Mouse (Mus musculus): Measurements from ENCODE around the gene 1300017J02Rik. TPM values are rescaled to one million over a fixed set of nuclear protein-coding genes. Genes with fewer than 3 reads are reported as not detected.
"Not testable (repeated sequence)": the region's sequence is repeated elsewhere in the genome, so short reads cannot be mapped to it uniquely, and the experiment has no call there.

Gene 1300017J02Rik
- 0.67 and 0.71 TPM in 2 replicates for polyA plus RNA-seq (2014; fragmentation: Nextera tagmentation; extraction: Ambion mirVana)

DNA sequence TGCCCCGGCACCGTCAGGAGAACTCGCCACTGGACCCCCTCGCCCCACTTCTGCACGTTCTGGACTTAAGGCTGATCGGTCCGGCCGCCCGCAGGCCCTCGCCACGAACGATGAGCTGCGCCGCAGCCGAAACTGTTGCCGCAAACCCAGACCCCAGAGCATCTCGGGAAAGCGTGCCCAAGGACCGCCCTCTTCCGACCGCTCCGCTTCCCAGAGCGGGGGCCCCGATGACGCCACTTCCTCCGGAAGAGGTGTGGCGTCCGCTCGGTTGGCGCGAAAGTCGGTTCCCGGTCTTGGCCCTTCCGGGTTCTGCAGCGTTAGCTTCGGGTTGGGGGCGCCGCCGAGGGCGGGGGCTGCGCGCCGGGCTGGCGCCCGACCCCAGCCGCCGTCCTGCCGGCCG lies at the start of gene 1300017J02Rik, which contains the start of gene Topbp1:
Gene 1300017J02Rik, minus strand, starts transcription at position 156 of the 400 bp plus-strand sequence.
Gene Topbp1, plus strand, starts transcription at position 289 of the 400 bp plus-strand sequence.
- 1% methylated on average over 34 of the region's 49 CpGs for WGBS
- Histone ChIP-seq H3K36me3 (ENCODE audit: control insufficient read depth, insufficient read depth, low read length) (peaks cover 31% of the 10 kb centered on the region), H3K4me3 (ENCODE audit: low read depth, low read length) (peak within 1 kb of the TSS; percentile 98), H3K27ac (replicated peaks; ENCODE audit: low read depth, low read length) (peak within 1 kb of the TSS; percentile 91), H3K4me2 (ENCODE audit: low read depth, low read length) (peak within 1 kb of the TSS; percentile 79), H3K9me3 (ENCODE audit: control insufficient read depth, low read length) (no peaks in the 10 kb centered on the region), H3K27me3 (replicated peaks; ENCODE audit: control insufficient read depth, insufficient read depth, low read length) (no peaks in the 10 kb centered on the region), H3K9ac (ENCODE audit: low read depth, low read length) (peak within 1 kb of the TSS; percentile 95), H3K4me1 (ENCODE audit: control insufficient read depth, insufficient read depth, low read length) (peaks cover 4% of the 10 kb centered on the region; the same call in 1 of the 2 replicates)
- DNase-seq (ENCODE audit: low spot score) = peak; percentile 98
- ATAC-seq (ENCODE audit: low read depth) = peak; percentile 97

- not testable (repeated sequence) for H3K27me3 ChIP-seq (replicated peaks; ENCODE audit: control insufficient read depth, insufficient read depth, low read length); H3K9me3 ChIP-seq (ENCODE audit: control insufficient read depth, low read length); DNase-seq (ENCODE audit: low spot score); ATAC-seq (ENCODE audit: low read depth); H3K4me3 ChIP-seq (ENCODE audit: low read depth, low read length); H3K4me1 ChIP-seq (ENCODE audit: control insufficient read depth, insufficient read depth, low read length); H3K27ac ChIP-seq (replicated peaks; ENCODE audit: low read depth, low read length); H3K4me2 ChIP-seq (ENCODE audit: low read depth, low read length); H3K9ac ChIP-seq (ENCODE audit: low read depth, low read length)
- 78% methylated on average over 5 of the region's 7 CpGs for WGBS
- peaks cover 65% of the 10 kb centered on the region for H3K36me3 ChIP-seq (ENCODE audit: control insufficient read depth, insufficient read depth, low read length)
Observed at GRCm38 (mm10) chr9:103353500-103354260, 48.8 kb upstream of the 1300017J02Rik start.

DNA sequence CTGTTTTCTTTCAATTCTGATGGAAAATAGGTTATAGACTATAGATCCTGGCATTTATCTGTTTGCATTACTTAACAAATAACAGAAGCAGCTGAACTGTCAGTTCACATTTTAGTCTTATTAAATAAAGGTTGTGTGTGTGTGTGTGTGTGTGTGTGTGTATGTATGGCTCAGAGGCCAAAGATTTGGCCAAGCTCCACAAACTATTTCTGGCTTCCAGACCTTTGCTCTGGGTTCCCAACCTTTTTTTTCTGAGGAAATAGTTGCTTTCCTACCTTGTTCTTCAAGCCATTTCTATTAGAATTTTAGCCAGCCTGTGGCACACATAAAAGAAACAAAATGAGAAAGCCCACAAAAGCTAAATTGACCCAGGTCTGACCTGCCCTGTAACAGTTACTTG lies 43.9 kb upstream of the 1300017J02Rik start:
- Histone ChIP-seq H3K36me3 (ENCODE audit: control insufficient read depth, insufficient read depth, low read length) (peaks cover 86% of the 10 kb centered on the region), H3K27ac (replicated peaks; ENCODE audit: low read depth, low read length) (no peak overlapping the region), H3K9ac (ENCODE audit: low read depth, low read length) (no peak overlapping the region), H3K4me3 (ENCODE audit: low read depth, low read length) (no peak overlapping the region), H3K27me3 (replicated peaks; ENCODE audit: control insufficient read depth, insufficient read depth, low read length) (no peaks in the 10 kb centered on the region), H3K9me3 (ENCODE audit: control insufficient read depth, low read length) (no peaks in the 10 kb centered on the region), H3K4me2 (ENCODE audit: low read depth, low read length) (no peak overlapping the region), H3K4me1 (ENCODE audit: control insufficient read depth, insufficient read depth, low read length) (no peaks in the 10 kb centered on the region)
- no peak for DNase-seq (ENCODE audit: low spot score)
- no peak for ATAC-seq (ENCODE audit: low read depth)

GRCm38 (mm10) chr9:103347996-103348490 lies 43.2 kb upstream of the 1300017J02Rik start:
- peaks cover 94% of the 10 kb centered on the region for H3K36me3 ChIP-seq (ENCODE audit: control insufficient read depth, insufficient read depth, low read length)
- 85% methylated on average over 1 of the region's 1 CpGs for WGBS

DNA sequence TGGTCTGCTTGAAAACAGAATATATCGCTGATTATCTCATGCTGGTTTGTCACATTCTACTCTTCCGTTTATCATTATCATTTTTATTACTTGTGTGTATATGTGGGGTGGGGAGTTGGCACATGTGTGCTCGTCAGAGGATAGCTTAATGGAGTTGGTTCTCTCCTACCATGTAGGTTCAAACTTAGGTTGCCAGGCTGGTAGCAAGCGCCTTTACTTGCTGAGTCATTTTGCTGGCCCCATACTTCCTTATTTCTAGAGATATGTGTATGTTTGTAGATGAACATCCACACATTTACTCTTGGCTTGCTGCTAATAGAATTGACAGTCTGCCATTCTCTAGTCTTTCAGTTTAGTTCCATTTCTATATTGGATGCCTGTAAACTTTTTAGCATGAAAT lies 42.2 kb upstream of the 1300017J02Rik start:
- H3K27me3 ChIP-seq (replicated peaks; ENCODE audit: control insufficient read depth, insufficient read depth, low read length) = no peaks in the 10 kb centered on the region
- no peak overlapping the region for H3K4me2 ChIP-seq (ENCODE audit: low read depth, low read length)
- no peak overlapping the region for H3K27ac ChIP-seq (replicated peaks; ENCODE audit: low read depth, low read length)
- DNase-seq (ENCODE audit: low spot score) (no peak), ATAC-seq (ENCODE audit: low read depth) (no peak)
- H3K9ac ChIP-seq (ENCODE audit: low read depth, low read length) = no peak overlapping the region
- no peaks in the 10 kb centered on the region for H3K9me3 ChIP-seq (ENCODE audit: control insufficient read depth, low read length)
- WGBS = 89% methylated on average over 4 of the region's 4 CpGs
- no peak overlapping the region for H3K4me3 ChIP-seq (ENCODE audit: low read depth, low read length)
- H3K36me3 ChIP-seq (ENCODE audit: control insufficient read depth, insufficient read depth, low read length) = peaks cover 95% of the 10 kb centered on the region
- no peaks in the 10 kb centered on the region for H3K4me1 ChIP-seq (ENCODE audit: control insufficient read depth, insufficient read depth, low read length)

More at GRCm38 (mm10) chr9:103347996-103348490, 43.2 kb upstream of the 1300017J02Rik start:
- no peak for ATAC-seq (ENCODE audit: low read depth)
- Histone ChIP-seq H3K4me3 (ENCODE audit: low read depth, low read length) (no peak overlapping the region), H3K9me3 (ENCODE audit: control insufficient read depth, low read length) (no peaks in the 10 kb centered on the region), H3K9ac (ENCODE audit: low read depth, low read length) (no peak overlapping the region), H3K27ac (replicated peaks; ENCODE audit: low read depth, low read length) (no peak overlapping the region), H3K27me3 (replicated peaks; ENCODE audit: control insufficient read depth, insufficient read depth, low read length) (no peaks in the 10 kb centered on the region), H3K4me1 (ENCODE audit: control insufficient read depth, insufficient read depth, low read length) (no peaks in the 10 kb centered on the region), H3K4me2 (ENCODE audit: low read depth, low read length) (no peak overlapping the region)
- DNase-seq (ENCODE audit: low spot score) = no peak

- ATAC-seq (ENCODE audit: low read depth) (no peak), DNase-seq (ENCODE audit: low spot score) (no peak)
- H3K36me3 ChIP-seq (ENCODE audit: control insufficient read depth, insufficient read depth, low read length) = peaks cover 94% of the 10 kb centered on the region
Observed at GRCm38 (mm10) chr9:103336912-103337311, 32.0 kb upstream of the 1300017J02Rik start.

DNA sequence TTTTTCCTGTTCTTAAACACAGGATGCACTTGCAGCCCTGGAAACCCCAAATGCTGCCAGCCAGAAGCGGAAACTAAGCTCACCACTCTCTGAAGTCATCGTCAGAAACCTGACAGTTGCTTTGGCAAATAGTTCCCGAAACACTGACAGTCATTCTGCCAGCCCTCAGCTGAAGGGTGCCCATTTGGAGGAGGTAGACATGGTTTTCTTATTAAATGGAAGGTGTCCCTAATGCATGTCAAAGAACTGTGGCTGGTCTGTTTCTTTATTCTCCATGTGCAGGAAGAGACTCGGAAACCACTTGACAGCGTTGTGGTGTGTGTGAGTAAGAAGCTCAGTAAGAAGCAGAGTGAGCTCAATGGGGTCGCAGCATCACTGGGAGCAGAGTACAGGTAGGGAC lies 27.8 kb upstream of the 1300017J02Rik start:
- H3K27me3 ChIP-seq (replicated peaks; ENCODE audit: control insufficient read depth, insufficient read depth, low read length) = no peaks in the 10 kb centered on the region
- peaks cover 96% of the 10 kb centered on the region for H3K36me3 ChIP-seq (ENCODE audit: control insufficient read depth, insufficient read depth, low read length)
- no peak overlapping the region for H3K27ac ChIP-seq (replicated peaks; ENCODE audit: low read depth, low read length)
- no peak for ATAC-seq (ENCODE audit: low read depth)
- no peak for DNase-seq (ENCODE audit: low spot score)
- H3K4me1 ChIP-seq (ENCODE audit: control insufficient read depth, insufficient read depth, low read length) = no peaks in the 10 kb centered on the region
- no peak overlapping the region for H3K9ac ChIP-seq (ENCODE audit: low read depth, low read length)
- no peak overlapping the region for H3K4me3 ChIP-seq (ENCODE audit: low read depth, low read length)
- 93% methylated on average over 6 of the region's 6 CpGs for WGBS
- no peak overlapping the region for H3K4me2 ChIP-seq (ENCODE audit: low read depth, low read length)
- H3K9me3 ChIP-seq (ENCODE audit: control insufficient read depth, low read length) = no peaks in the 10 kb centered on the region

More at GRCm38 (mm10) chr9:103336912-103337311, 32.0 kb upstream of the 1300017J02Rik start:
- Histone ChIP-seq H3K4me1 (ENCODE audit: control insufficient read depth, insufficient read depth, low read length) (no peaks in the 10 kb centered on the region), H3K27me3 (replicated peaks; ENCODE audit: control insufficient read depth, insufficient read depth, low read length) (no peaks in the 10 kb centered on the region), H3K27ac (replicated peaks; ENCODE audit: low read depth, low read length) (no peak overlapping the region), H3K9ac (ENCODE audit: low read depth, low read length) (no peak overlapping the region), H3K4me2 (ENCODE audit: low read depth, low read length) (no peak overlapping the region), H3K4me3 (ENCODE audit: low read depth, low read length) (no peak overlapping the region), H3K9me3 (ENCODE audit: control insufficient read depth, low read length) (no peaks in the 10 kb centered on the region)

DNA sequence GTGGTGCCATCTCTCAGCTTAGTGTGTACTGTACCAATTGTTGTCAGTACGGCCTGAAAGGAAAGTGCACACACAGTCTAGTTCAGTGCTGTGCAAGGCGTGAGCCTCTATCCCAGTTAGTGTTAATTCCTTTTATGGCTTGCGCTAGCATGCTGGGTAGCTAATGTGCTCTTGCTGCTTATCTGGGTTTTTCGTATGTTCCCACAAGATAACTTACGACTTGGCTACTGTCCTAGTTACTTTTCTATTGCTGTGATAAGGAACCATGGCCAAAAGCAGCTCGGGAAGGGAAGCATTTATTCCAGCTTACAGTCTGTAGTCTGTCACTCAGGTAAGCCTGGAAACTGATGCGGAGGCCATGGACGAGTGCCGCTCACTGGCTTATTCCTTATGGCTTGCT lies 21.6 kb upstream of the 1300017J02Rik start:
- DNase-seq (ENCODE audit: low spot score) = no peak
- Histone ChIP-seq H3K9me3 (ENCODE audit: control insufficient read depth, low read length) (no peaks in the 10 kb centered on the region), H3K4me3 (ENCODE audit: low read depth, low read length) (no peak overlapping the region), H3K27me3 (replicated peaks; ENCODE audit: control insufficient read depth, insufficient read depth, low read length) (no peaks in the 10 kb centered on the region), H3K4me2 (ENCODE audit: low read depth, low read length) (no peak overlapping the region), H3K27ac (replicated peaks; ENCODE audit: low read depth, low read length) (no peak overlapping the region), H3K4me1 (ENCODE audit: control insufficient read depth, insufficient read depth, low read length) (no peaks in the 10 kb centered on the region), H3K9ac (ENCODE audit: low read depth, low read length) (no peak overlapping the region), H3K36me3 (ENCODE audit: control insufficient read depth, insufficient read depth, low read length) (peaks cover 87% of the 10 kb centered on the region)
- ATAC-seq (ENCODE audit: low read depth) = no peak
- WGBS = 89% methylated on average over 9 of the region's 9 CpGs
